Mouse (Mus musculus) liver, embryonic 14.5 days (tissue): Measurements from ENCODE around the gene Tat. TPM values are rescaled to one million over a fixed set of nuclear protein-coding genes. Genes with fewer than 3 reads are reported as not detected.

Source experiments
- ATAC-seq: fragments of 200-750 bp; cut with Nextera tagmentation; 2 replicates; pipeline ENCODE4 v1.8.0; 2017; ENCODE audit warnings: moderate number of reproducible peaks, mild to moderate bottlenecking, moderate library complexity; ENCODE audit not compliant: insufficient read depth
- DNase-seq, 3 experiments: peaks; one replicate each; pipeline ENCODE4 v3.0.0-alpha.2; 2012 to 2013; ENCODE audit warnings: low read depth in 3 of 3, low spot score in 3 of 3
- H3K27ac ChIP-seq: fragments of 300-500 bp; sonication (generic); 2 replicates; pipeline ENCODE4 v1.5.1; 2014; ENCODE audit warnings: moderate library complexity, mild to moderate bottlenecking, control low read depth, inconsistent platforms
- H3K27me3 ChIP-seq: fragments of 300-500 bp; sonication (generic); 2 replicates; pipeline ENCODE4 v1.6.1; 2014; ENCODE audit warnings: mild to moderate bottlenecking, low read length, moderate library complexity; ENCODE audit not compliant: control insufficient read depth, insufficient read depth
- H3K36me3 ChIP-seq: fragments of 300-500 bp; sonication (generic); replicated peaks from 2 replicates; pipeline ENCODE4 v1.6.1; 2014; ENCODE audit warnings: low read depth; ENCODE audit not compliant: control insufficient read depth, insufficient read depth
- H3K4me1 ChIP-seq, 2 experiments: fragments of 200-500 bp in 1 of 2; fragments of 300-500 bp in 1 of 2; sonication (generic) in 1 of 2; replicated peaks; 2 replicates each; pipeline ENCODE4 v1.6.1; 2012 to 2014; ENCODE audit warnings: antibody characterized with exemption in 1 of 2, inconsistent platforms in 1 of 2, low read length in 1 of 2; ENCODE audit not compliant: control insufficient read depth in 2 of 2, insufficient read depth in 2 of 2
- H3K4me2 ChIP-seq: fragments of 300-500 bp; sonication (generic); 2 replicates; pipeline ENCODE4 v1.6.1; 2014; ENCODE audit warnings: low read depth, mild to moderate bottlenecking, control low read depth, moderate library complexity
- H3K4me3 ChIP-seq, 2 experiments: fragments of 200-500 bp in 1 of 2; fragments of 300-500 bp in 1 of 2; sonication (generic) in 1 of 2; 2 replicates each; pipeline ENCODE4 v1.5.1; 2012 to 2014; ENCODE audit warnings: low read depth in 2 of 2, low read length in 2 of 2, mild to moderate bottlenecking in 2 of 2, control low read depth in 1 of 2, inconsistent platforms in 1 of 2, moderate library complexity in 1 of 2; ENCODE audit not compliant: insufficient read depth in 1 of 2
- H3K9ac ChIP-seq: fragments of 300-500 bp; sonication (generic); replicated peaks from 2 replicates; pipeline ENCODE4 v1.6.1; 2014; ENCODE audit warnings: mild to moderate bottlenecking, control low read depth, moderate library complexity
- H3K9me3 ChIP-seq: fragments of 300-500 bp; sonication (generic); 2 replicates; pipeline ENCODE4 v1.6.1; 2016; ENCODE audit warnings: low read length, mixed read lengths; ENCODE audit not compliant: control insufficient read depth
- CTCF ChIP-seq: IDR thresholded peaks from 2 replicates; pipeline ENCODE4 v1.5.1; 2016; ENCODE audit warnings: antibody characterized with exemption, low read depth, control low read depth
- EP300 ChIP-seq: IDR thresholded peaks from 2 replicates; pipeline ENCODE4 v1.6.1; 2016; ENCODE audit warnings: antibody characterized with exemption, low read depth
- WGBS: fragments of 180-500 bp; shearing (Covaris S2); extraction: QIAGEN DNeasy Blood & Tissue Kit; methylation state at CpG from one replicate; pipeline ENCODE4 v1.1.7; 2014; ENCODE audit not compliant: insufficient replicate concordance; 5-methylcytosine and 5-hydroxymethylcytosine counted together
- polyA plus RNA-seq, 2 experiments: library from polyadenylated mRNA; depleted of rRNA in 1 of 2; stranded (reverse) in 1 of 2; unstranded in 1 of 2; fragments of >200 nt; fragmentation: Nextera tagmentation in 1 of 2; extraction: Ambion mirVana in 1 of 2; gene quantifications; 2 replicates each; pipeline versions ENCODE4 v1.2.1 to v1.2.3; 2012 to 2014

The Tat gene
- polyA plus RNA-seq, 2 experiments, result 0.25 to 0.27 TPM

DNA sequence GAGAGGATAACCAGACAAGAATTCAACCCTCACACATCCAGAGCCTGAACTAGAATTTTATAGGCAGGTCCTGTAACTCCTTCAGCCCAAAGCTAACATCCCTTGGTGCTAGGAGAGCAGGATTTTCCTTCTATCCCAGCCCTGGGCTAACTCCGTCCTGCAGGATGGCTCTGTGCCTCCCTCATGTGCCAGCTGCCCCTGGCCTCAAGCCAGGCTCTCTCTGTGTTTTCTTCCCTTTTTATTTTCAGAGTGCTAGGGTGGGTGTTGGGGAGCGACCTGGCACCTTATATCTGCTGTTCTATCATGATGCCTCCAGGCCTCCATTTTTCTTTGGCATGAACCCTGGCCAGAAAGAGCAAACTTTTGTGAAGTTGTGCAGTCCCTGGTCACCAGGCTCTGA, 45.9 kb downstream of the Tat start:
- ATAC-seq (no peak), DNase-seq (no peak)
- Histone ChIP-seq H3K9ac (no peak overlapping the region), H3K4me1 (no peaks in the 10 kb centered on the region; a peak in 1 of 4 replicates), H3K27me3 (no peaks in the 10 kb centered on the region), H3K4me2 (no peak overlapping the region), H3K36me3 (no peaks in the 10 kb centered on the region), H3K4me3 (no peak overlapping the region), H3K9me3 (no peaks in the 10 kb centered on the region), H3K27ac (no peak overlapping the region)
- TF ChIP-seq EP300 (no peak), CTCF (no peak)
- 39% methylated on average over 2 of the region's 2 CpGs for whole genome bisulfite sequencing

DNA sequence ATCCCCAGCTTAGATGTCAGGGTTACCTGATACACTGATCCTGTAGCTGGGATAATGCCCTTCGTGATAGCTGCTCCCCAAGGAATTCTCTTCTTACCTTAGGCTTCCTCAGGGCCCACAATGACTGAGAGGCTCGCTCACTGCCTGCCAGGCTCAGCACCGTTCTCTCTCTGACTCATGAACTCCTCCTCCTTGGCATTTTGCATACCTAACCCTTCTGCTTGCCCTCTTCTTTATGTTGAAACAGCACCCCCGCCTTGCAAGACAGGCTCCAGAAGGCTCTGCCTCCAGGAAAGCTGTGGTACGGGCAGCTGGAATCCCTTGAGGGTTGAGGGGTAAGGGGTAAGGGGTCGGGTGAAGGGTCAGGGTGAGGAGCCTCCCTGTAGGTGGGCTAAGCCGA, 49.0 kb downstream of the Tat start:
- TF ChIP-seq CTCF (no peak), EP300 (no peak)
- DNase-seq (no peak), ATAC-seq (no peak)
- Histone ChIP-seq H3K9ac (no peak overlapping the region), H3K4me2 (no peak overlapping the region), H3K36me3 (no peaks in the 10 kb centered on the region), H3K27ac (no peak overlapping the region), H3K27me3 (no peaks in the 10 kb centered on the region), H3K4me3 (no peak overlapping the region), H3K9me3 (no peaks in the 10 kb centered on the region; the same call in 1 of the 2 replicates), H3K4me1 (no peaks in the 10 kb centered on the region; a peak in 1 of 4 replicates)
- 32% methylated on average over 7 of the region's 7 CpGs for WGBS

DNA sequence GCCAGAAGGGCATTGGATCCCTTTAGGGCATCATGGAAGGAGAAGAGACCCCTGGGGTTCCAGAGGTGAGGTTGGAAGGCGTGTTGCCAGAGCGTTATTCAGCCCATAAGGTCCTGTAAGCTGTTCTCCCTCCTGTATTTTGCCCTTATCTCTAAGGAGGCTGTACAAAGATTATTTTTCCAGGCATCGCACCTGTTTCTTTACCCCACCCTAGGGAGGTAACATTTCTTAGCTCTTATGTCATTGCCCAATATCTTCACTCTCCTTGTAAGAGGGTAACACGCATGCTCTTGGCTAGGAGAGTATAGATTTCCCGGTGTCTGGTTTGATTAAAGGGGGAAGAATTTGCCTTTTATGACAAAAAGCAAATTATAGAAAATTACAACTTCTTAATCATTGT, 49.4 kb downstream of the Tat start, which contains the start of gene Chst4:
Gene Chst4 (minus strand): TSS at position 82 of the 400 bp plus-strand sequence.
- DNase-seq (no peak), ATAC-seq (no peak)
- no peak within 1 kb of the TSS for H3K9ac ChIP-seq
- no peak within 1 kb of the TSS for H3K27ac ChIP-seq
- no peaks in the 10 kb centered on the region for H3K27me3 ChIP-seq
- TF ChIP-seq EP300 (no peak), CTCF (no peak)
- H3K4me2 ChIP-seq, result no peak within 1 kb of the TSS
- no peak within 1 kb of the TSS for H3K4me3 ChIP-seq
- no peaks in the 10 kb centered on the region for H3K36me3 ChIP-seq
- 75% methylated on average over 5 of the region's 5 CpGs for WGBS
- no peaks in the 10 kb centered on the region; the same call in 1 of the 2 replicates for H3K9me3 ChIP-seq
- no peaks in the 10 kb centered on the region; a peak in 1 of 4 replicates for H3K4me1 ChIP-seq

DNA sequence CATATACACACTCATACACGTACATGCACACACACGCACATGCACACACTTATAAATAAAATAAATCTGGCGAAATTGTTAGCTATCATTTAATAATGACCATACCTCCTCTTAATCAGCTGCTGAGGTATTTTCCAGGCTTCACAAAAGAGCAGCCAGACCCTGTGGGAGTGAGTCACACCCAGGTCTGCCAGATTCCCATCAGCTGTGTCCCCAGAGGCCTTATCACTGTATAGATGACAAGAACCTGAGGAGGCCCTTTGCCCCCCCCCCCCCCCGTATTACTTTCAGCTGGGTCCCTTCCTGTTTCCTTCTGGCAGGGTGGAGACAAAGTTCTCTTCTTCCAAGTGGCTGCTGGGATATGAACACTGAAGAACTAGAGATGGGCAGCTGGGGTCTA, 50.3 kb downstream of the Tat start:
- Histone ChIP-seq H3K27me3 (no peaks in the 10 kb centered on the region), H3K9ac (no peak overlapping the region), H3K4me2 (no peak overlapping the region), H3K4me1 (no peaks in the 10 kb centered on the region), H3K9me3 (no peaks in the 10 kb centered on the region; the same call in 1 of the 2 replicates), H3K27ac (no peak overlapping the region), H3K36me3 (no peaks in the 10 kb centered on the region), H3K4me3 (no peak overlapping the region)
- 49% methylated on average over 4 of the region's 4 CpGs for WGBS
- DNase-seq (no peak), ATAC-seq (no peak)
- no peak for TF ChIP-seq CTCF
- TF ChIP-seq EP300, result no peak

Other genes starting within 250 kb of the Tat start
- 12.5 and 13.8 TPM in 2 replicates for gene Ap1g1, start 211.9 kb upstream of the Tat start, polyA plus RNA-seq (2012; rRNA removed)
- 10.0 and 12.1 TPM in 2 replicates for gene Ap1g1, start 211.9 kb upstream of the Tat start, polyA plus RNA-seq (2014; fragmentation: Nextera tagmentation; extraction: Ambion mirVana)
- 6.5 TPM in 2 replicates for gene Phlpp2, start 121.9 kb upstream of the Tat start, polyA plus RNA-seq (2012; rRNA removed)
- 3.1 and 3.9 TPM in 2 replicates for gene Phlpp2, start 121.9 kb upstream of the Tat start, polyA plus RNA-seq (2014; fragmentation: Nextera tagmentation; extraction: Ambion mirVana)
- gene Marveld3, start 28.2 kb upstream of the Tat start, polyA plus RNA-seq (2012; rRNA removed), result 0.02 and 0.04 TPM in 2 replicates
- 0.09 TPM in 1 of 2 replicates, not detected in the other for gene Marveld3, start 28.2 kb upstream of the Tat start, polyA plus RNA-seq (2014; fragmentation: Nextera tagmentation; extraction: Ambion mirVana)
- gene Chst4, start 49.3 kb downstream of the Tat start, polyA plus RNA-seq (2012; rRNA removed), result 0.02 TPM in 1 of 2 replicates, not detected in the other
- not detected in 2 replicates for gene Chst4, start 49.3 kb downstream of the Tat start, polyA plus RNA-seq (2014; fragmentation: Nextera tagmentation; extraction: Ambion mirVana)
- gene Zfp612, start 89.3 kb downstream of the Tat start, polyA plus RNA-seq (2012; rRNA removed), result 0.23 and 0.36 TPM in 2 replicates
- 0.52 and 0.92 TPM in 2 replicates for gene Zfp612, start 89.3 kb downstream of the Tat start, polyA plus RNA-seq (2014; fragmentation: Nextera tagmentation; extraction: Ambion mirVana)
- gene Gm21964, start 110.8 kb downstream of the Tat start, polyA plus RNA-seq (2012; rRNA removed), result not detected in 2 replicates
- not detected in 2 replicates for gene Gm21964, start 110.8 kb downstream of the Tat start, polyA plus RNA-seq (2014; fragmentation: Nextera tagmentation; extraction: Ambion mirVana)
- not detected in 2 replicates for gene Gm17720, start 112.3 kb downstream of the Tat start, polyA plus RNA-seq (2012; rRNA removed)
- gene Gm17720, start 112.3 kb downstream of the Tat start, polyA plus RNA-seq (2014; fragmentation: Nextera tagmentation; extraction: Ambion mirVana), result not detected in 2 replicates
- gene Calb2, start 177.8 kb downstream of the Tat start, polyA plus RNA-seq (2012; rRNA removed), result not detected in 2 replicates
- not detected in 2 replicates for gene Calb2, start 177.8 kb downstream of the Tat start, polyA plus RNA-seq (2014; fragmentation: Nextera tagmentation; extraction: Ambion mirVana)
- gene Cmtr2, start 225.2 kb downstream of the Tat start, polyA plus RNA-seq (2012; rRNA removed), result 1.8 and 2.5 TPM in 2 replicates
- 3.1 and 4.0 TPM in 2 replicates for gene Cmtr2, start 225.2 kb downstream of the Tat start, polyA plus RNA-seq (2014; fragmentation: Nextera tagmentation; extraction: Ambion mirVana)